ENCODE assay signal across 24 mouse cellular contexts in genomic region chr15:9111648-9112047, GRCm38 (mm10).
"Had no signal": no experiment of that assay in that cellular context is flagged by ENCODE, and none has a peak within 500 bp of the region (broad histone marks: within the 10 kb centered on the region; RNA-seq: fewer than 3 reads in every experiment).

No protein-coding gene starts in this region.

- H3K27me3 ChIP-seq: limb, embryonic 13.5 days; liver, embryonic 13.5 days; lung, embryonic 15.5 days; midbrain, embryonic 12.5 days; neural tube, embryonic 12.5 days; neural tube, embryonic 15.5 days had no signal

- DNase-seq: kidney, adult 18-20 months; kidney, adult 9 months; kidney, postnatal 25 days; layer of hippocampus, adult 9-11 months; liver, embryonic 13.5 days; lung, adult 18-20 months; lung, postnatal 10 days; lung, postnatal 36 days; right cerebral cortex, adult 18-20 months; right cerebral cortex, postnatal 14 days; right cerebral cortex, postnatal 4 days; thymus, adult 2 months; thymus, postnatal 14 days; thymus, postnatal 4 days had no signal

- H3K27ac ChIP-seq: layer of hippocampus, adult 2 months; limb, embryonic 10.5 days; limb, embryonic 13.5 days; liver, embryonic 13.5 days; lung, embryonic 15.5 days; midbrain, embryonic 12.5 days; neural tube, embryonic 12.5 days; neural tube, embryonic 15.5 days; stomach, postnatal 0 days had no signal

- H3K9me3 ChIP-seq: limb, embryonic 10.5 days; limb, embryonic 13.5 days; liver, embryonic 13.5 days; lung, embryonic 15.5 days; midbrain, embryonic 12.5 days; neural tube, embryonic 12.5 days; neural tube, embryonic 15.5 days had no signal

- H3K4me2 ChIP-seq: limb, embryonic 13.5 days; liver, embryonic 13.5 days; lung, embryonic 15.5 days; midbrain, embryonic 12.5 days; neural tube, embryonic 12.5 days; neural tube, embryonic 15.5 days had no signal

- ATAC-seq: intestine, embryonic 16.5 days; midbrain, embryonic 16.5 days had no signal

- H3K4me3 ChIP-seq: layer of hippocampus, adult 2 months; limb, embryonic 10.5 days; limb, embryonic 13.5 days; liver, embryonic 13.5 days; lung, embryonic 15.5 days; midbrain, embryonic 12.5 days; neural tube, embryonic 12.5 days; neural tube, embryonic 15.5 days had no signal

- H3K4me1 ChIP-seq: limb, embryonic 10.5 days; limb, embryonic 13.5 days; lung, embryonic 15.5 days; midbrain, embryonic 12.5 days; neural tube, embryonic 12.5 days; neural tube, embryonic 15.5 days had no signal

- H3K9ac ChIP-seq: limb, embryonic 13.5 days; liver, embryonic 13.5 days; lung, embryonic 15.5 days; midbrain, embryonic 12.5 days; neural tube, embryonic 12.5 days; neural tube, embryonic 15.5 days had no signal
